Mouse (Mus musculus): ENCODE data around the gene Sppl2b.

DNA sequence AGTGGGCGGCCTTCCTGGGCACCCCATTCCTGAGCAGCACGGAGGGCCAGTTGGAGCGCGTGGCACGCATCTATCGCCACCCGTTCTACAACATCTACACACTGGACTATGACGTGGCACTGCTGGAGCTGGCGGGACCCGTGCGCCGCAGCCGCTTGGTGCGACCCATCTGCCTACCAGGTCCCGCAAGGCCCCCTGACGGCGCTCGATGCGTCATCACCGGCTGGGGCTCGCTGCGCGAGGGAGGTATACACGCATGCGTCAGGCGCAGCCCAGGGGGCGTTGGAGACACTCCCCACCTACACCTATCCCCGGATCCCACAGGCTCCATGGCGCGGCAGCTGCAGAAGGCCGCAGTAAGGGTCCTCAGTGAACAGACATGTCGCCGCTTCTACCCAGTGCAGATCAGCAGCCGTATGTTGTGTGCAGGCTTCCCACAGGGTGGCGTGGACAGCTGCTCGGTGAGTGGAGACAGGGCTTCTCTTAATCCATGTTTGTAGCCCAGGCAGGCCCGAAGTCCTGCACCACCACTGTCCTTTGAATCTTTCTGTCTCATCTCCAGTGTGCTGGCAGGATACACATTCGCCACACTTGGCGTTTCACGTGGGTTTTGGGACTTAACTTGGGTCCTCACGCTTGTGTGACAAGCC, 42.9 kb downstream of the Sppl2b start:
- TF ChIP-seq EP300 (IDR thresholded peaks at IDR 0.05; ENCODE audit: low read depth), result no peak
- TF ChIP-seq CTCF (IDR thresholded peaks at IDR 0.05; ENCODE audit: low read depth), result no peak

Data from liver, postnatal 0 days (tissue).